Mouse (Mus musculus) neural tube, embryonic 11.5 days (tissue): ENCODE results near the gene St8sia1. TPM values are rescaled to one million over a fixed set of nuclear protein-coding genes. Genes with fewer than 3 reads are reported as not detected.

ENCODE experiments used
- ATAC-seq: fragments of 200-750 bp; cut with Nextera tagmentation; 2 replicates; pipeline ENCODE4 v1.8.0; 2017; ENCODE audit warnings: moderate number of reproducible peaks, mild to moderate bottlenecking, moderate TSS enrichment, moderate library complexity; ENCODE audit not compliant: insufficient read depth, low FRiP score, low TSS enrichment
- DNase-seq: peaks from one replicate; pipeline ENCODE4 v3.0.0-alpha.2; 2015; ENCODE audit warnings: low spot score
- H3K27ac ChIP-seq: fragments of 300-500 bp; sonication (generic); 2 replicates; pipeline ENCODE4 v1.5.1; 2014; ENCODE audit warnings: low read depth, mild to moderate bottlenecking, low read length
- H3K27me3 ChIP-seq: fragments of 300-500 bp; sonication (generic); 2 replicates; pipeline ENCODE4 v1.6.1; 2014; ENCODE audit warnings: mild to moderate bottlenecking, low read length, mixed read lengths; ENCODE audit not compliant: control insufficient read depth, insufficient read depth
- H3K36me3 ChIP-seq: fragments of 300-500 bp; sonication (generic); 2 replicates; pipeline ENCODE4 v1.6.1; 2014; ENCODE audit warnings: mild to moderate bottlenecking, low read length, moderate library complexity, mixed read lengths; ENCODE audit not compliant: control insufficient read depth, insufficient read depth
- H3K4me1 ChIP-seq: fragments of 300-500 bp; sonication (generic); 2 replicates; pipeline ENCODE4 v1.6.1; 2014; ENCODE audit warnings: low read length, mixed read lengths; ENCODE audit not compliant: control insufficient read depth, insufficient read depth
- H3K4me2 ChIP-seq: fragments of 300-500 bp; sonication (generic); 2 replicates; pipeline ENCODE4 v1.6.1; 2014; ENCODE audit warnings: low read depth, mild to moderate bottlenecking, moderate library complexity
- H3K4me3 ChIP-seq: fragments of 300-500 bp; sonication (generic); 2 replicates; pipeline ENCODE4 v1.5.1; 2014; ENCODE audit warnings: low read depth, low read length
- H3K9ac ChIP-seq: fragments of 300-500 bp; sonication (generic); 2 replicates; pipeline ENCODE4 v1.6.1; 2014; ENCODE audit warnings: mild to moderate bottlenecking, low read length
- H3K9me3 ChIP-seq: fragments of 300-500 bp; sonication (generic); 2 replicates; pipeline ENCODE4 v1.6.1; 2016; ENCODE audit warnings: low read length; ENCODE audit not compliant: control insufficient read depth
- WGBS: fragments of 180-500 bp; shearing (Covaris S2); extraction: QIAGEN DNeasy Blood & Tissue Kit; methylation state at CpG from one replicate; pipeline ENCODE4 v1.1.7; 2014; 5-methylcytosine and 5-hydroxymethylcytosine counted together
- polyA plus RNA-seq: library from polyadenylated mRNA; unstranded; fragments of >200 nt; fragmentation: Nextera tagmentation; extraction: Ambion mirVana; gene quantifications from 2 replicates; pipeline ENCODE4 v1.2.1, GENCODE M21; 2014

The St8sia1 gene
- polyA plus RNA-seq, 1 experiment from 2014 or later = 10.6 TPM

DNA sequence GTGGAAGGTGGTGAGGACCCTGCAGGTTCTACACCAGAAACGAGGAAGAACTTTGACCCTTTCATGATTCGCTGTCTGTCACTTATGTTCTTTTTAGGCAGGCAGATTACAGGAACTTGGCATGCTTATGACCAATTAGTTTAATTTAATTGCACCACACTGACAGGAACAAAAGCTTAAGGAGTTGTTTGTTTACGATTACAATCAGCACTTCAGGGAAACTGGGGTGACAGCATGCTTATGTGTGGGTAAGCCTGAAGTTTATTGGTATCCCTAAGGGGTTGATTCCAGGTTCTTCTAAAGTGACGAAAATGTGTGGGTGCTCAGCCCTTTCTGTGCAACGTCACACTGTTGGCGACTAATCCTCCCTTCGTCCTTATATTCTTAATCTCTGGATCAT is 30.6 kb upstream of the St8sia1 start:
- no peak overlapping the region for H3K4me3 ChIP-seq
- H3K4me2 ChIP-seq = no peak overlapping the region
- no peaks in the 10 kb centered on the region for H3K9me3 ChIP-seq
- no peaks in the 10 kb centered on the region for H3K27me3 ChIP-seq
- ATAC-seq (no peak), DNase-seq (no peak)
- 63% methylated on average over 7 of the region's 7 CpGs for WGBS
- H3K27ac ChIP-seq = no peak overlapping the region
- no peak overlapping the region for H3K9ac ChIP-seq
- H3K4me1 ChIP-seq = peaks cover 6% of the 10 kb centered on the region; the same call in 1 of the 2 replicates
- H3K36me3 ChIP-seq = no peaks in the 10 kb centered on the region

DNA sequence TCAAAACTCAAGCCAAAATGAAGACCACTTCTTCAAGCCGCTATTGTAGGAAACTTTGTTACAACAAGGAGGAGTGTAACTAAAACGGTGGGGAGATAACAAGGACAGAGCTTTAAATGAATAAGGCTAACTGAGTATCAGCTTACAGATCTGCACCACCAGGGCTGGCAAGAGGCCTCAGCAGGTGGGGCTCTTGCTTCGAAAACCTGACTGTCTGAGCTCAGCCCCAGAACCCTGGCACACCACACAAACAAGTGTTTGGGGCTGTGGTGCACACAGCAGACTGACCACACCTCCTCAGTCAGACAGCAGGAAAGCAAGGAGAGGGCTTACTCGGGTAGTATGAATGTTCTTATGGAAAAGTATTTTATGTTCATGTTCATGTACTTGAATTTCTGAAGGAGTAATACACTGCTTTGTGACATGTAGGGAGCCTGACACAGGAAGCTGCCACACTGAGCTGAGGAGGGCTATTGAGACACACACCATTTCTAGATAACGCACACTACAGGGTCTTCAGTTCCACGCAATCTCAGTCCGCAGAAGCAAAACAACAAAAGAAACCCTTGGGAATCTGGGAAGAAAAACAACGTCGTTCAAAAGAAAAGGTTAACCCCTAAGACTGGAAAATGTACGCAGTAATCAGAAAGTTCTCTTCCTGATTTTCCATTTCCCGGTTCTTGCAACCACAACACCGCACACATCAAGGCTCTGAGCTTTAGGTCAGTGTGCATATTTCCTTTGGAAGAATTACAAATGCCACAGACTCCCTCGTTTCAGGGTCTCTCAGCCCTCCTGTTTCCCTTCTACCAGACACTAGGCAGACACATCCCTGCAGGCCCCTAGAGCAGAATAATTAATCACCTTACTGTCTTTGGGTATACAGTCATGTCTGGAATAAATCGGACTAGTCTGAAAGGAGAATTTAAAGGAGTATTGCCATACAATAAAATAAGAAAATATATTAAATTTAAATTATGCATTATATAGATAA is 29.8 kb upstream of the St8sia1 start:
- peaks cover 6% of the 10 kb centered on the region; the same call in 1 of the 2 replicates for H3K4me1 ChIP-seq
- H3K4me3 ChIP-seq = no peak overlapping the region
- 32% methylated on average over 14 of the region's 14 CpGs for WGBS
- ATAC-seq (peak; percentile 52; the same call in 1 of the 2 replicates), DNase-seq (no peak)
- no peak overlapping the region for H3K4me2 ChIP-seq
- H3K36me3 ChIP-seq = no peaks in the 10 kb centered on the region
- H3K9me3 ChIP-seq = no peaks in the 10 kb centered on the region
- no peak overlapping the region for H3K9ac ChIP-seq
- H3K27me3 ChIP-seq = no peaks in the 10 kb centered on the region
- 0 out of 2 replicates have a peak overlapping the region, but pooled peaks have one; percentile 6 for H3K27ac ChIP-seq

DNA sequence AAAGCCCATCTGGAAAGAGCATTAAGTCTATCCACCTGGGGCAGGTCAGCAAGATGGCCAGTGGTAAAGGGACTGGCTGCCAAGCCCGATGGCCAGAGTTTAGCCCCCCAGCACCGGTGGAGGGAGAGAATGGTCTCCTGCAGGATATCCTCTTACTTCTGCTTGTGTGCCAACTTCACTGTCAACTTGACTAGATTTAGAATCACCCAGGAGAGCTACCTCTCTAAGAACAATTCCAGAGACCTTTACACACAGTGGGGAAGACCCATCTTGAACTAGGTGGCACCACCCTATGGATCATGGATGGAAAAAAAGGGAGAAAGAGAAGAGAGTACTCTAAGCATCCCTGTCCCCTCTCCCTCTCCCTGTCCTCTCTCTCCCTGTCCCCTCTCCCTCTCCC is 28.7 kb upstream of the St8sia1 start:
- H3K27ac ChIP-seq = no peak overlapping the region
- no peaks in the 10 kb centered on the region for H3K9me3 ChIP-seq
- no peak overlapping the region for H3K9ac ChIP-seq
- H3K27me3 ChIP-seq = no peaks in the 10 kb centered on the region
- ATAC-seq = no peak
- H3K4me1 ChIP-seq = peaks cover 6% of the 10 kb centered on the region; the same call in 1 of the 2 replicates
- H3K36me3 ChIP-seq = no peaks in the 10 kb centered on the region
- H3K4me3 ChIP-seq = no peak overlapping the region
- WGBS = 63% methylated on average over 2 of the region's 2 CpGs
- no peak overlapping the region for H3K4me2 ChIP-seq
- no peak for DNase-seq

DNA sequence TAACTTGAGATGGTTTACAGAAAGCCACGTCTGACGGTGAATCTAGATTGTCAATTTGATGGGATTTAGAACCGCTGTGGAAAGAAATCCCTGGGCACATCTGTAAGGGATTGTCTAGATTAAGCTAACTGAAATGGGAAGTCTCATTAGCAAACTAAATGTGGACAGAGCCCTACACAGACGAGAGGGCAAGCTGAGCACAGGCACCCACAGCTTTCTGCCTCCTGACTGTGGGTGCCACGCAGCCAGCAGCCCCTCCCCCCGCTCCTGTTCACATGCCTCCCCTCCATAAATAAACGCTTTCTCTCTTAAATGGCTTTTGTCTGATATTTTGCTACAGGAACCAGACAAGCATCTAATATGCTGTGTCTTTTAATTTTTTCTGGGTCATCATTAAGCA is 27.8 kb upstream of the St8sia1 start:
- H3K9me3 ChIP-seq = no peaks in the 10 kb centered on the region
- DNase-seq (no peak), ATAC-seq (no peak)
- H3K9ac ChIP-seq = no peak overlapping the region
- H3K4me2 ChIP-seq = no peak overlapping the region
- no peaks in the 10 kb centered on the region for H3K36me3 ChIP-seq
- no peak overlapping the region for H3K4me3 ChIP-seq
- H3K27ac ChIP-seq = no peak overlapping the region; the same call in 1 of the 2 replicates
- H3K27me3 ChIP-seq = no peaks in the 10 kb centered on the region
- WGBS = 70% methylated on average over 7 of the region's 7 CpGs
- peaks cover 6% of the 10 kb centered on the region; the same call in 1 of the 2 replicates for H3K4me1 ChIP-seq

DNA sequence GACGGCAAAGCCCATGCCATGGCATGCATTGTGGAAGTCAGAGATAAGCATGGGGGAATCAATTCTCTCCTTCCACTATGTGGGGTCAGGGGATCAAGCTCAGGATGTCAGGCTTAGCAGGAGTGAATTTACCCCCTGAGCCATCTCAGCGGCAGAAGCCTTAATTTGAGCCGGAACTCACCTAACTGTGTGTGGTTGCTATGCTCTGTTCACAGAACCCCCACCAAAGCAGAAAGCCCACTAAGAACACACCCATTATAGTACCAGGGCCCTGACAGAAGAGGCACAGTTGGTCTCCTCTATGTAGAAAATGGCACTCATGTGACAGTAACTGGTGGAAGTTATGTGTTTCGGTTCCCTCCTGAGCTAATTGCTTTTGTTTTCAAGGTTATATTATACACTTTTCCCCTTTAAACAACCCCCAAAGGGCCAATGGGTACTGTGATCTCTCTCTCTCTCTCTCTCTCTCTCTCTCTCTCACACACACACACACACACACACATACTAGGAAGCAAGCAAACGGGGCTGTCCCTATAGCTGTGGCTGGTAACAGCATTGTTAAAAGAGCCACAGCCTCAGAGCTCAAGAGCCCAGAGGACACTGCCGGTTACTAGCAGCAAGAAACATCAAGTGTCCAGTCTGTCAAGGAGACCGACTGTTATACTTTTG is 27.3 kb upstream of the St8sia1 start:
- ATAC-seq = no peak
- H3K4me2 ChIP-seq = no peak overlapping the region

DNA sequence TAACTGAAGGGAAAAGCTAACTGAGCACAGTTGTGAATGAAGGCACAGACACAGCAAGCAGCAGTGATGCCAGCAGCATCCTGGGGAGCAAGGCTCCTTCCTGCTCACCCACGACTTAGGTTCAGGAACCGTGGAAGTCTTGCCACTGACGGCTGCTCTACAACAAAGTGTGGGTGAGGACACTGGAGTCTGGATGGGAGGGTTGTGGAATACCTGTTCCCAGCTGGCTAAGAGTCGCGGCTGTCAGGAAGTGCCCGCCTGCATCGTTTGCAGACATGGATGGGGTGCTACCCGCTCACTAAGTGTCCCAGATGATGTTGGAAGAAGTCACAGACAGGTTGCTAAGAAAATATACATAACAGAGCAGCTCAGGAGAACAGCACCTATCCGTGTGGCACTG is 26.3 kb upstream of the St8sia1 start:
- no peak for ATAC-seq
- Histone ChIP-seq H3K4me1 (peaks cover 6% of the 10 kb centered on the region; the same call in 1 of the 2 replicates), H3K36me3 (no peaks in the 10 kb centered on the region), H3K4me2 (no peak overlapping the region), H3K9me3 (no peaks in the 10 kb centered on the region), H3K4me3 (no peak overlapping the region), H3K27me3 (no peaks in the 10 kb centered on the region), H3K9ac (no peak overlapping the region), H3K27ac (no peak overlapping the region)
- DNase-seq = no peak
- WGBS = 77% methylated on average over 9 of the region's 9 CpGs

More for the DNA sequence above, 27.3 kb upstream of the St8sia1 start:
- Histone ChIP-seq H3K9me3 (no peaks in the 10 kb centered on the region), H3K27ac (no peak overlapping the region), H3K4me3 (no peak overlapping the region), H3K36me3 (no peaks in the 10 kb centered on the region), H3K9ac (no peak overlapping the region), H3K27me3 (no peaks in the 10 kb centered on the region), H3K4me1 (peaks cover 6% of the 10 kb centered on the region; the same call in 1 of the 2 replicates)
- no peak for DNase-seq
- 53% methylated on average over 7 of the region's 7 CpGs for WGBS

DNA sequence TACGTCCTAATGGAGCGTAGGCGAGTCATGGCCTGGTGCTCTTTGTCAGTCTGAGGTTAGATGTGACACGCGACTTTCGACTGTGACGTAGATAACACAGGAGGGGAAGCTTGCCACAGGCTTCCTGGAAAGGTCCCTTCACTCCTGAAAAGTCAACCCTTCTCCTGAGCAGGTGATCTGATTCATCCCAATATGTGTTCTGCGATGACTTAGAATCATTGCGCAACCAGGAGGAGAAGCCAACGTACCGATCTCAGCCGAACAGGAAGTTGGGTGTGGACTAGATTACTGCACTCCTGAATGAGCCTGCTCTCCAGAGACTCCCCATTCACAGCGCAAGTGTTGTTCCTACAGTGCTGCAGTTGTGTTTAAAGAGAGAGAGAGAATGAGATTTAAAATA is 25.2 kb upstream of the St8sia1 start:
- no peaks in the 10 kb centered on the region for H3K27me3 ChIP-seq
- H3K9ac ChIP-seq = no peak overlapping the region
- 93% methylated on average over 13 of the region's 13 CpGs for WGBS
- peaks cover 6% of the 10 kb centered on the region; the same call in 1 of the 2 replicates for H3K4me1 ChIP-seq
- no peak overlapping the region for H3K4me2 ChIP-seq
- DNase-seq (no peak), ATAC-seq (no peak)
- H3K27ac ChIP-seq = no peak overlapping the region
- no peaks in the 10 kb centered on the region for H3K36me3 ChIP-seq
- no peaks in the 10 kb centered on the region for H3K9me3 ChIP-seq
- H3K4me3 ChIP-seq = no peak overlapping the region

DNA sequence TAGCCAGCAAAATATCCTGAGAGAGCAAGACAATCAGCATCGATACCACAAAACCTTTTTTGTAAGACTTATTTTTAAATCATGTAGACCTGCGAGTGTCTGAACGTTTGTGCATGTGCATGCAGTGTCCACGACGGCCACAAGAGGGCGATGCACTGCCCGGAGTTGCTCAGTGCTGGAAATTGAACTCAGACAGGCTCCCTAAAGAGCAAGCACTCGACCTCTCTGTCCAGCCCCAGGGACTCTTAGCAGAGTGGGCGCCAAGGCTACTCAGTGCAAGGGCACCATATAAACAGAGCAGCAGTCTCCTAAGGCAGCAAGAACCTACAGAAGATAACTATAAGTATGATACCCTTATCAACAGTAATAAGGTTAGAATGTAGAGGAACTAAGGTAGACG is 24.5 kb upstream of the St8sia1 start:
- Histone ChIP-seq H3K4me2 (no peak overlapping the region), H3K27ac (no peak overlapping the region), H3K9ac (no peak overlapping the region), H3K27me3 (no peaks in the 10 kb centered on the region), H3K9me3 (no peaks in the 10 kb centered on the region), H3K4me1 (peaks cover 4% of the 10 kb centered on the region; the same call in 1 of the 2 replicates), H3K36me3 (no peaks in the 10 kb centered on the region), H3K4me3 (no peak overlapping the region)
- DNase-seq (peak; percentile 60), ATAC-seq (no peak; the same call in 1 of the 2 replicates)
- WGBS = 33% methylated on average over 10 of the region's 10 CpGs
